Mouse (Mus musculus): ENCODE measurements around the gene Ghitm. TPM values are rescaled to one million over a fixed set of nuclear protein-coding genes. Genes with fewer than 3 reads are reported as not detected.

The Ghitm gene
- total RNA-seq, 2 experiments from 2014 or later: 427 to 437 TPM

GRCm38 (mm10) chr14:37105846-37106245 lies 29.2 kb downstream of the Ghitm start:
- peak in 1 of 2 experiments; percentile 19 for DNase-seq (ENCODE audit: low spot score in 2 of 2)

- DNase-seq (ENCODE audit: low spot score in 2 of 2): no peak
Observed at GRCm38 (mm10) chr14:37104747-37105146, 30.3 kb downstream of the Ghitm start.

GRCm38 (mm10) chr14:37102484-37102883 lies 32.6 kb downstream of the Ghitm start:
- DNase-seq (ENCODE audit: low spot score in 2 of 2): no peak

GRCm38 (mm10) chr14:37101531-37101930 lies 33.5 kb downstream of the Ghitm start:
- DNase-seq (ENCODE audit: low spot score in 2 of 2): no peak

- peak in 1 of 2 experiments; percentile 24 for DNase-seq (ENCODE audit: low spot score in 2 of 2)
Observed at GRCm38 (mm10) chr14:37097956-37098530, 37.0 kb downstream of the Ghitm start, which contains the start of gene Cdhr1. Cdhr1 (minus strand) TSS chr14:37098347.

GRCm38 (mm10) chr14:37095556-37095955 lies 39.5 kb downstream of the Ghitm start:
- no peak for DNase-seq (ENCODE audit: low spot score in 2 of 2)

GRCm38 (mm10) chr14:37094436-37094835 lies 40.6 kb downstream of the Ghitm start:
- DNase-seq (ENCODE audit: low spot score in 2 of 2): no peak

- DNase-seq (ENCODE audit: low spot score in 2 of 2): no peak
Observed at GRCm38 (mm10) chr14:37083755-37084154, 51.3 kb downstream of the Ghitm start.

- no peak for DNase-seq (ENCODE audit: low spot score in 2 of 2)
Observed at GRCm38 (mm10) chr14:37080724-37081123, 54.3 kb downstream of the Ghitm start.

Other genes starting within 250 kb of the Ghitm start
- gene Ccser2, start 166.5 kb downstream of the Ghitm start, total RNA-seq (2021): 10 to 100 TPM; 77.7 to 82.8 TPM
- not detected for gene Rgr, start 86.3 kb downstream of the Ghitm start, total RNA-seq (2021)
- not detected for gene Lrit1, start 80.4 kb downstream of the Ghitm start, total RNA-seq (2021)
- gene Lrit2, start 67.3 kb downstream of the Ghitm start, total RNA-seq (2021): not detected
- 1 to 10 TPM; 6.4 to 10.0 TPM for gene Cdhr1, start 36.9 kb downstream of the Ghitm start, total RNA-seq (2021)
- not detected for gene 2610528A11Rik, start 21.2 kb downstream of the Ghitm start, total RNA-seq (2021)